14 mouse cellular contexts compared by ENCODE assay signal in genomic region chr17:29419976-29420739, GRCm38 (mm10). TPM values are rescaled to one million over a fixed set of nuclear protein-coding genes. Genes with fewer than 3 reads are reported as not detected.
DNase-seq lines count a peak whose midpoint lies in the region; ATAC-seq and TF ChIP-seq lines count a peak whose summit lies in the region.
"Had no signal": no experiment of that assay in that cellular context is flagged by ENCODE, and none has a peak within 500 bp of the region (broad histone marks: within the 10 kb centered on the region; RNA-seq: fewer than 3 reads in every experiment).

No protein-coding gene starts in this region.

- no peaks in the 10 kb centered on the region for H3K27me3 ChIP-seq in testis, adult 2 months (ENCODE audit: control insufficient read depth, insufficient read depth, low read length)
- no peaks in the 10 kb centered on the region for H3K27me3 ChIP-seq in heart, embryonic 13.5 days (replicated peaks)
- H3K27me3 ChIP-seq in liver, embryonic 14.5 days (ENCODE audit: control insufficient read depth, insufficient read depth, low read length): peaks cover 17% of the 10 kb centered on the region
- no peaks in the 10 kb centered on the region for H3K27me3 ChIP-seq in forebrain, embryonic 14.5 days (replicated peaks; ENCODE audit: control insufficient read depth, insufficient read depth, low read length)
- H3K27me3 ChIP-seq: embryonic facial prominence, embryonic 12.5 days; neural tube, embryonic 13.5 days had no signal

- peaks cover 7% of the 10 kb centered on the region for H3K4me1 ChIP-seq in testis, adult 2 months (ENCODE audit: control insufficient read depth, insufficient read depth, low read length)
- peaks cover 44% of the 10 kb centered on the region for H3K4me1 ChIP-seq in heart, embryonic 13.5 days
- H3K4me1 ChIP-seq in liver, embryonic 14.5 days (replicated peaks; ENCODE audit: control insufficient read depth in 2 of 2, insufficient read depth in 2 of 2, low read length in 1 of 2): peaks cover 11 to 14% of the 10 kb centered on the region in 2 experiments
- H3K4me1 ChIP-seq in forebrain, embryonic 14.5 days (ENCODE audit: control insufficient read depth, insufficient read depth, low read length): peaks cover 5% of the 10 kb centered on the region; the same call in 1 of the 2 replicates

- 0 out of 2 replicates have a peak, but pooled peaks have one; percentile 42 for TF ChIP-seq EP300 in liver, embryonic 14.5 days (IDR thresholded peaks at IDR 0.05; ENCODE audit: low read depth)

- 37% methylated on average over 12 of the region's 12 CpGs for whole genome bisulfite sequencing in heart, embryonic 13.5 days
- 46% methylated on average over 12 of the region's 12 CpGs for WGBS in liver, embryonic 14.5 days (ENCODE audit: insufficient replicate concordance)
- WGBS in forebrain, embryonic 14.5 days: 82% methylated on average over 12 of the region's 12 CpGs

- H3K4me2 ChIP-seq in heart, embryonic 13.5 days: no peak overlapping the region
- H3K4me2 ChIP-seq in liver, embryonic 14.5 days (ENCODE audit: low read depth): no peak overlapping the region
- H3K4me2 ChIP-seq in forebrain, embryonic 14.5 days (ENCODE audit: low read length): no peak overlapping the region
- H3K4me2 ChIP-seq: embryonic facial prominence, embryonic 12.5 days; neural tube, embryonic 13.5 days had no signal

- TF ChIP-seq CTCF in testis, adult 2 months (IDR thresholded peaks at IDR 0.05; ENCODE audit: control insufficient read depth, insufficient read depth, insufficient replicate concordance, low read depth, low read length): no peak
- TF ChIP-seq CTCF in liver, embryonic 14.5 days (IDR thresholded peaks at IDR 0.05; ENCODE audit: low read depth): no peak

- H3K36me3 ChIP-seq in testis, adult 2 months (ENCODE audit: control insufficient read depth, insufficient read depth, low read length): no peaks in the 10 kb centered on the region
- no peaks in the 10 kb centered on the region for H3K36me3 ChIP-seq in heart, embryonic 13.5 days
- H3K36me3 ChIP-seq in liver, embryonic 14.5 days (replicated peaks; ENCODE audit: control insufficient read depth, insufficient read depth, low read depth): no peaks in the 10 kb centered on the region
- H3K36me3 ChIP-seq in forebrain, embryonic 14.5 days (ENCODE audit: control insufficient read depth, insufficient read depth, low read length): no peaks in the 10 kb centered on the region
- H3K36me3 ChIP-seq: embryonic facial prominence, embryonic 12.5 days; neural tube, embryonic 13.5 days had no signal

- TF ChIP-seq POLR2A in testis, adult 2 months (IDR thresholded peaks at IDR 0.05; ENCODE audit: control insufficient read depth, low read depth, low read length): no peak

- H3K27ac ChIP-seq in testis, adult 2 months (ENCODE audit: control insufficient read depth, insufficient read depth, low read depth, low read length): peak overlapping the region; percentile 41
- no peak overlapping the region for H3K27ac ChIP-seq in heart, embryonic 13.5 days (replicated peaks)
- H3K27ac ChIP-seq in liver, embryonic 14.5 days: no peak overlapping the region
- no peak overlapping the region for H3K27ac ChIP-seq in forebrain, embryonic 14.5 days (ENCODE audit: low read depth, low read length)
- H3K27ac ChIP-seq: embryonic facial prominence, embryonic 12.5 days; kidney, postnatal 0 days; neural tube, embryonic 13.5 days had no signal

- H3K9me3 ChIP-seq in heart, embryonic 13.5 days: no peaks in the 10 kb centered on the region
- no peaks in the 10 kb centered on the region for H3K9me3 ChIP-seq in liver, embryonic 14.5 days (ENCODE audit: control insufficient read depth, low read length)
- H3K9me3 ChIP-seq in forebrain, embryonic 14.5 days (replicated peaks; ENCODE audit: control insufficient read depth, low read length): no peaks in the 10 kb centered on the region
- H3K9me3 ChIP-seq: embryonic facial prominence, embryonic 12.5 days; neural tube, embryonic 13.5 days had no signal

- no peak overlapping the region for H3K4me3 ChIP-seq in testis, adult 2 months (ENCODE audit: control insufficient read depth, low read depth, low read length)
- H3K4me3 ChIP-seq in heart, embryonic 13.5 days: no peak overlapping the region
- no peak overlapping the region for H3K4me3 ChIP-seq in liver, embryonic 14.5 days (ENCODE audit: insufficient read depth in 1 of 2, low read depth in 2 of 2, low read length in 2 of 2)
- H3K4me3 ChIP-seq in forebrain, embryonic 14.5 days (ENCODE audit: low read depth, low read length): no peak overlapping the region
- H3K4me3 ChIP-seq: embryonic facial prominence, embryonic 12.5 days; neural tube, embryonic 13.5 days had no signal

- peak overlapping the region; percentile 30; the same call in 1 of the 2 replicates for H3K9ac ChIP-seq in heart, embryonic 13.5 days
- no peak overlapping the region for H3K9ac ChIP-seq in liver, embryonic 14.5 days (replicated peaks)
- no peak overlapping the region for H3K9ac ChIP-seq in forebrain, embryonic 14.5 days (ENCODE audit: low read length)
- H3K9ac ChIP-seq: embryonic facial prominence, embryonic 12.5 days; neural tube, embryonic 13.5 days had no signal

- ATAC-seq in heart, embryonic 13.5 days (ENCODE audit: extremely low read depth, insufficient number of reproducible peaks, low FRiP score, low TSS enrichment): no peak
- ATAC-seq in liver, embryonic 14.5 days (ENCODE audit: insufficient read depth): peak; percentile 57; the same call in 1 of the 2 replicates
- no peak for ATAC-seq in forebrain, embryonic 14.5 days
- ATAC-seq: inflammation-experienced regulatory T-cells, adult 6 months had no signal

- DNase-seq in testis, postnatal 10 days (ENCODE audit: low spot score): no peak
- peak in 1 of 3 experiments; percentile 51 for DNase-seq in liver, embryonic 14.5 days (ENCODE audit: low read depth in 3 of 3, low spot score in 3 of 3)
- no peak for DNase-seq in kidney, adult 11 months
- DNase-seq in forebrain, embryonic 14.5 days (ENCODE audit: low spot score): no peak
- DNase-seq in cerebellum, adult 8-10 months: no peak
- DNase-seq: lung, adult 18-20 months; retina, postnatal 1 day; thymus, postnatal 14 days had no signal

RNA-seq across cellular contexts. Expression of gene Fgd2, which starts 59.4 kb away (rescaled TPM):
- 33.4 and 38.3 TPM in 2 replicates for polyA plus RNA-seq in testis, adult 2 months (2012; rRNA removed)
- polyA plus RNA-seq in heart, embryonic 13.5 days (2015; fragmentation: Nextera tagmentation; extraction: Ambion mirVana): 3.4 and 3.8 TPM in 2 replicates
- polyA plus RNA-seq in liver, embryonic 14.5 days (2012; rRNA removed): 8.5 and 8.6 TPM in 2 replicates
- 3.8 and 4.0 TPM in 2 replicates for polyA plus RNA-seq in liver, embryonic 14.5 days (2014; fragmentation: Nextera tagmentation; extraction: Ambion mirVana)
- 3.4 and 6.1 TPM in 2 replicates for polyA plus RNA-seq in forebrain, embryonic 14.5 days (2014; fragmentation: Nextera tagmentation; extraction: Ambion mirVana)
